Mouse (Mus musculus) cerebellum, adult 2 months (tissue): ENCODE data around the gene Atxn7l1. TPM values are rescaled to one million over a fixed set of nuclear protein-coding genes. Genes with fewer than 3 reads are reported as not detected.

ENCODE experiments used
- DNase-seq, 2 experiments: peaks; one replicate each; pipeline ENCODE4 v3.0.0; 2021
- H3K27ac ChIP-seq: fragments of 200-500 bp; 2 replicates; pipeline ENCODE4 v1.5.1; 2012; ENCODE audit warnings: low read length, control low read depth, inconsistent platforms; ENCODE audit not compliant: insufficient read depth
- H3K27me3 ChIP-seq: fragments of 200-500 bp; 2 replicates; pipeline ENCODE4 v1.6.1; 2012; ENCODE audit warnings: inconsistent platforms, mild to moderate bottlenecking, low read length, moderate library complexity; ENCODE audit not compliant: control insufficient read depth, insufficient read depth
- H3K4me1 ChIP-seq: fragments of 200-500 bp; 2 replicates; pipeline ENCODE4 v1.6.1; 2011; ENCODE audit warnings: low read length; ENCODE audit not compliant: control insufficient read depth, insufficient read depth
- H3K4me3 ChIP-seq: fragments of 200-500 bp; replicated peaks from 2 replicates; pipeline ENCODE3; 2011; ENCODE audit warnings: mild to moderate bottlenecking, low read depth, low read length, control low read depth; ENCODE audit not compliant: insufficient read depth
- CTCF ChIP-seq: fragments of 200-500 bp; IDR thresholded peaks from 2 replicates; pipeline ENCODE4 v1.5.1; 2011; ENCODE audit warnings: low read depth, mild to moderate bottlenecking, control low read depth, low read length, moderate library complexity, borderline replicate concordance; ENCODE audit not compliant: insufficient read depth
- POLR2A ChIP-seq: fragments of 200-500 bp; IDR thresholded peaks from 2 replicates; pipeline ENCODE4 v1.6.1; 2011; ENCODE audit warnings: low read length, control low read depth, borderline replicate concordance; ENCODE audit not compliant: insufficient read depth
- WGBS: fragments of 180-500 bp; shearing (Covaris S2); methylation state at CpG from one replicate; pipeline ENCODE4 v1.1.7; 2018; 5-methylcytosine and 5-hydroxymethylcytosine counted together
- polyA plus RNA-seq: library from polyadenylated mRNA; depleted of rRNA; stranded (reverse); fragments of >200 nt; gene quantifications from 2 replicates; pipeline ENCODE4 v1.2.3, GENCODE M21; 2012

Gene Atxn7l1
- polyA plus RNA-seq, 1 experiment: 38.7 TPM

GRCm38 (mm10) chr12:33176555-33176900, 29.0 kb downstream of the Atxn7l1 start:
- 60% methylated on average over 5 of the region's 5 CpGs for WGBS
- Histone ChIP-seq H3K27ac (no peak overlapping the region), H3K4me1 (peaks cover 4% of the 10 kb centered on the region; the same call in 1 of the 2 replicates), H3K27me3 (no peaks in the 10 kb centered on the region), H3K4me3 (no peak overlapping the region)
- no peak for DNase-seq
- no peak for TF ChIP-seq POLR2A
- no peak for TF ChIP-seq CTCF

- 85% methylated on average over 2 of the region's 2 CpGs for WGBS
- no peak overlapping the region for H3K4me3 ChIP-seq
- no peaks in the 10 kb centered on the region for H3K27me3 ChIP-seq
- no peak for DNase-seq
- no peak overlapping the region for H3K27ac ChIP-seq
- H3K4me1 ChIP-seq: peaks cover 4% of the 10 kb centered on the region; the same call in 1 of the 2 replicates
- no peak for TF ChIP-seq POLR2A
- TF ChIP-seq CTCF: no peak
These were observed 32.9 kb downstream of the Atxn7l1 start for GRCm38 (mm10) chr12:33180421-33180820.

DNA sequence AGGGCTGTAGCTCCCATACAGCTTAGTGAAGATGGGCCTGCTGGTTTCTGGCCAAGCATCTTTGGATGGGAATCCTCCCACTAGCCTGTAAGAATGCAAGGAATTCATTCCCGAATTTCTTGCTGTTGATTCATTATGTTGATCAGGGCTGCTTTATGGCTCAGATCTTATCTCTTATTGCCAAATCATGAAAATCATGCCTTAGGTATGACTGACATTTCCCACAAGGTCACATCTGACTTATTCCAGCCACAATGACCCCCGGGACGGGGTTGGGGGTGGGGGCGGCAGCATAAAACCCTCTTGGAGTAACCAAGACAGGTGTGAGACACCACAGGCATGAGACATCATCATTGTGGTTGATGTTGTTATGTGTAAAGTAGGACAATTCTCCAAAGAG, 34.4 kb downstream of the Atxn7l1 start:
- no peak for TF ChIP-seq POLR2A
- no peak for TF ChIP-seq CTCF
- Histone ChIP-seq H3K4me1 (no peaks in the 10 kb centered on the region), H3K27me3 (no peaks in the 10 kb centered on the region), H3K27ac (no peak overlapping the region), H3K4me3 (no peak overlapping the region)
- WGBS: 89% methylated on average over 4 of the region's 4 CpGs
- no peak for DNase-seq

DNA sequence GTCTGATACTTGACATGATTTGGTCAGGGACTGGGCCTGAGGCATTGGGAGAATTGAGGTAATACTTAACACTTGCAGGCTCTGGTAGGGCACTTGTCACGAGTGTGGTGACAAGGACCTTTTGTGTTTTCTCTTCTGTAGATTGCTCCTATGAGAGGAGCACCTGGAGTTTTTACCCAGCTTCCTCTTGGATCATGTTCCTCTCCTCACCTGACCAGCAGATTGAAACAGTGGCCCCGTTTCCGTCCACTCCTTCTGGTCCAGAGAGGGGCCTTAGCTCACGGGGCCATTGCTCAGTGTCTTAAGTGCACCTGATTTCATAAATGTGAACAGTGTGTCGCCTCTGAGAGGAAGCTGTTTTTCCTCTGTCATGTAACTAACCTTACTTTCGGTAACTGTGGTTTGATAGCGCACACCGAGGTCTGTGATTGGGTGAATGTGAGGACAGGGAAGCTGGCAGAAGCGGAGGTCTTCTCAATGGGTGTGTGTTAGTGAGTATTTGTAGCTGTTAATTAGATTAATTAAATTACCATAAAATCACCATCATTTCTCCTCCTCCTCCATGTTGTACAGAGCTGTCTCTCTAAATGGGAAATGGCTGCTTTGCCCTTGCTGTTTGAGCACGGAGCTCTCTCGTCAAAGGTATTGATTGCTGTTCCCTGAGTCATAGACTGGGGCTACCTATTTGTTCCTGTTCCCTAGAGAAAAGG, 35.1 kb downstream of the Atxn7l1 start:
- H3K27me3 ChIP-seq: no peaks in the 10 kb centered on the region
- H3K4me1 ChIP-seq: no peaks in the 10 kb centered on the region
- no peak for TF ChIP-seq POLR2A
- TF ChIP-seq CTCF: no peak
- no peak overlapping the region for H3K4me3 ChIP-seq
- H3K27ac ChIP-seq: no peak overlapping the region
- DNase-seq: no peak
- WGBS: 91% methylated on average over 11 of the region's 11 CpGs

GRCm38 (mm10) chr12:33183138-33183627, 35.7 kb downstream of the Atxn7l1 start:
- DNase-seq: no peak
- TF ChIP-seq CTCF: no peak
- H3K4me1 ChIP-seq: no peaks in the 10 kb centered on the region
- WGBS: 89% methylated on average over 4 of the region's 4 CpGs
- H3K27ac ChIP-seq: no peak overlapping the region
- H3K4me3 ChIP-seq: no peak overlapping the region
- no peaks in the 10 kb centered on the region for H3K27me3 ChIP-seq

DNA sequence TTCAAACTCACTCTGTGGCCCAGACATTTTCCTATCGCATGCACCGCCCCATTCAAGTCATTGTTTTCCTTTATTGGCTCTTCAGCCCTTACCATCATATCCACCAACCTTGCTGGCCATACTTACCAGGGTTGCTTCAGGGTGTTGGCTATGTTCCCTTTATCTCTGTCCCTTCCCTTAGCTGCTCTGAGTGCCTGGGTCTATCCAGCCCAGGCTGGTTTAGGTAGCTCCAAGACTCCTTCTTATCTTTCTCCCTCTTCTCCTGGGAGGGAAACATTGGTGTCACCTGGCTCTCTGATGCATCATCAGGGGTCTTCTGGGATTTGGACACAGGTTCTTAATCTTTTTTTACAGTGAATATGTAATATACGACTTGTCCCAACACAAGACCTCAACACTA, 36.6 kb downstream of the Atxn7l1 start:
- H3K4me1 ChIP-seq: no peaks in the 10 kb centered on the region
- WGBS: 95% methylated on average over 3 of the region's 3 CpGs
- no peak overlapping the region for H3K4me3 ChIP-seq
- no peak for TF ChIP-seq POLR2A
- TF ChIP-seq CTCF: no peak
- no peaks in the 10 kb centered on the region for H3K27me3 ChIP-seq
- DNase-seq: no peak
- no peak overlapping the region for H3K27ac ChIP-seq

DNA sequence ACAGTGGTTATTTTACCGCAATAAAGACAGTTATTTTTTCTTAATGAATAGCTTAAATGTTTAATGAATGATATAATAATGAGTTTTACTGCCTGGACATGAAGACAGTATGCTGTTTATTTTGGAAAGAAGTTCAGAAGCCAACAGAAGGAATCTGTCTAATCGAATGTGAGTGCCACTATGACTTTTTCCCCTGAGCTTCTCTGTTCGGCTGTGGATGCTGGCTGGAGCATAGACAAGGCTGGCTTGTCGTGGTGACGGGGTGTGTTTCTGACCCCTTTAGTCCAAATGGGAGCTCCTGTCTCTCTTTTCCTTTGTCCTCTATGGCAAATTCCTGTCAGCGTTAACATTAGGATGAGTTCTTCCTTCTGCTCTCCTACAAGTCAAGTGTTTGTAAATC, 37.6 kb downstream of the Atxn7l1 start:
- H3K4me1 ChIP-seq: no peaks in the 10 kb centered on the region
- no peak for DNase-seq
- TF ChIP-seq POLR2A (no peak), CTCF (no peak)
- H3K4me3 ChIP-seq: no peak overlapping the region
- H3K27ac ChIP-seq: no peak overlapping the region
- no peaks in the 10 kb centered on the region for H3K27me3 ChIP-seq
- 68% methylated on average over 6 of the region's 6 CpGs for WGBS

DNA sequence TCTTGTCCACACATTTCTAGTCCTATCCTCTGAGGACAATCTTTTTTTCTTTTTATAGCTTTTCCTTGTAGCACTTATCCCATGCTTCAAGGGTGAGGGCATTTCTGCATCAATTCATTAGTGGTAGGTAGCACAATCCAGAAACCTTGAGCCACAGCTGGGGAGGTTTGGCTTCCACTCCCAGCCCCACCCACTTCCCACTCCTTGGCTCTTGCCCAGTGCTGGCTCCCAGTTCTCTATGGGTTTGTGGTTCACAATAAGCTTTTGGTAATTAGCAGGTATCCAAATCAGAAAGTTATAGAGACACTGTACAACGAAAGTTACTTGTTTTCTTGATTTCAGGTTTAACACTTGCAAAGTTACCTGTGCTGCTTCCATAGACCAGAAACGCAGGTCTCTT, 38.8 kb downstream of the Atxn7l1 start:
- no peak for DNase-seq
- no peaks in the 10 kb centered on the region for H3K27me3 ChIP-seq
- H3K4me3 ChIP-seq: no peak overlapping the region
- H3K27ac ChIP-seq: no peak overlapping the region
- 91% methylated on average over 2 of the region's 2 CpGs for WGBS
- no peak for TF ChIP-seq CTCF
- TF ChIP-seq POLR2A: no peak
- H3K4me1 ChIP-seq: 0 out of 2 replicates have a peak, but pooled peaks cover 2% of the 10 kb centered on the region
